Mouse (Mus musculus): Measurements from ENCODE around the gene Nusap1.
"Not testable (repeated sequence)": the region's sequence is repeated elsewhere in the genome, so short reads cannot be mapped to it uniquely, and the experiment has no call there.

Nusap1 gene

GRCm38 (mm10) chr2:119662220-119663182 is 44.4 kb downstream of the Nusap1 start, which contains the start of gene Ndufaf1:
Gene Ndufaf1, minus strand, starts transcription at chr2:119662827.
- DNase-seq = peak; percentile 81

- not testable (repeated sequence) for DNase-seq
Observed at GRCm38 (mm10) chr2:119665744-119666143, 47.6 kb downstream of the Nusap1 start.

GRCm38 (mm10) chr2:119669010-119669409 is 50.9 kb downstream of the Nusap1 start:
- DNase-seq = peak; percentile 38

- peak; percentile 98 for DNase-seq
Observed at GRCm38 (mm10) chr2:119674525-119675214, 56.6 kb downstream of the Nusap1 start, which contains the start of gene Rtf1. Gene Rtf1, plus strand, starts transcription at chr2:119675068.

GRCm38 (mm10) chr2:119675215-119675784 is 57.2 kb downstream of the Nusap1 start:
- DNase-seq = peak; percentile 69

GRCm38 (mm10) chr2:119675831-119676230 is 57.7 kb downstream of the Nusap1 start:
- DNase-seq = no peak

GRCm38 (mm10) chr2:119683706-119684105 is 65.6 kb downstream of the Nusap1 start:
- DNase-seq = no peak

GRCm38 (mm10) chr2:119692003-119692701 is 74.1 kb downstream of the Nusap1 start:
- DNase-seq = no peak

- DNase-seq = no peak
Observed at GRCm38 (mm10) chr2:119694826-119695225, 76.7 kb downstream of the Nusap1 start.

- DNase-seq = no peak
Observed at GRCm38 (mm10) chr2:119696111-119696510, 78.0 kb downstream of the Nusap1 start.

GRCm38 (mm10) chr2:119698472-119698871 is 80.4 kb downstream of the Nusap1 start:
- DNase-seq = no peak

- DNase-seq = no peak
Observed at GRCm38 (mm10) chr2:119699962-119700361, 81.9 kb downstream of the Nusap1 start.
